Mouse (Mus musculus) C3H10T1/2 (cell line): ENCODE data around the gene Pex6. TPM values are rescaled to one million over a fixed set of nuclear protein-coding genes. Genes with fewer than 3 reads are reported as not detected.

Experiments used
- polyA plus RNA-seq, 2 experiments: library from polyadenylated mRNA; unstranded; fragments of >200 nt; fragmentation: generic; extraction: Trizol; gene quantifications; one replicate each; pipeline ENCODE4 v1.2.1; 2012; ENCODE audit warnings: missing spikeins in 2 of 2

Gene Pex6
- polyA plus RNA-seq: 10 to 100 TPM; 30.1 to 56.6 TPM

DNA sequence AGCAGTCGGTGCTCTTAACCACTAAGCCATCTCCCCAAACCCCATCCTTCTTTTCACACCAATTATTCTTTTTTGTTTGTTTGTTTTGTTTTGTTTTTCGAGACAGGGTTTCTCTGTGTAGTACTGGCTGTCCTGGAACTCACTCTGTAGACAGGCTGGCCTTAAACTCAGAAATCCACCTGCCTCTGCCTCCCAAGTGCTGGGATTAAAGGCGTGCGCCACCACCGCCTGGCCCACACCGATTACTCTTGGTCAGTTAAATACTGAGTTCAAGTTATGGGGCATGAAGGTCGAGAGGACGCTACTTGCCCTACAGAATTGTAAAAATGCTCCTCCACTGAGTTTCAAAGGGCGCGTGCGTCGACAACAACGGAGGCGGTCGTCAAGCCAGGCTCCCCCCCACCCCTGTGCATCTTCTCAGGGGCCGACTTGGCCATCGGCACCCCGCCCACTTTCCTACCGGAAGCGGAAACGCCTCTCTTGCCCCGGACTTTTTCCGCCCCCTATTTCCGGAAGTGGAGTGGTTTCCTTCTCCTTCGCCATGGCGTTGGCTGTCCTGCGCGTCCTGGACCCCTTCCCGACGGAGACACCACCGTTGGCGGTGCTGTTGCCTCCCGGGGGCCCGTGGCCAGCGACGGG lies at the start of gene Pex6:
TSS of gene Pex6 (plus strand) at position 505 of the 639 bp plus-strand sequence.

DNA sequence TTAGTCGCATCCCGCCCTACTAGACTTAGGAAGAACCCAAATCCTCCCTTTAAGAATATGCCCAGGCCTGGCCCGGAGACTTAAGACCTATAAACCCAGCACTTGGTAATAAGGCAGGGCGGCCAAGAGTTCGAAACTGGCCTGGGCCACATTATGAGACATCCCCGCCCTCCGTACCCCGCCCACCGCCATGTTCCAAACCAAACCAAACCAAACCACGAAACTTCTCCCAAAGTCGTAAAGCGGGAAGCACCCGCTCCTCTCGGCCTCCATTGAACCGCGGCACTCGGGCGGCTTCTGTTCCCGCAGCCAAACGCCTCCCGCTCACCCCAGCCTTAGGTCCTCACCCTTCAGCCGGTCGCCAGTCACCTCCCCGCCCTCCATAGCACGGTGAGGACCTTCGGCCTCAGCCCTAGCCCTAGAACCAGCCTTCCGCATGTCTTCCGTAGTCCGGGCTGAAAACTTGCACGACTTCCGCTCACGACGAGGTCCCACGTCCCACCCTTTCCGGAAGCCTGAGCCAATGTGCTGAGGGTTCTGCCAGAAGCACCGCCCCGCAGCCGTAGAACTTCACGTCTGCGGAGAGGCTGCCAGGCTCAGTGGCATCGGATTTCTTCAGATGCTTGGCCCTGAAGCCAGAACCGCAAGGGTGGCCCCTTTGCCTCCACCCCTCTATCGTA lies 37.3 kb upstream of the Pex6 start, which contains the start of gene Rrp36:
TSS of gene Rrp36 (minus strand) at position 503 of the 680 bp plus-strand sequence.

DNA sequence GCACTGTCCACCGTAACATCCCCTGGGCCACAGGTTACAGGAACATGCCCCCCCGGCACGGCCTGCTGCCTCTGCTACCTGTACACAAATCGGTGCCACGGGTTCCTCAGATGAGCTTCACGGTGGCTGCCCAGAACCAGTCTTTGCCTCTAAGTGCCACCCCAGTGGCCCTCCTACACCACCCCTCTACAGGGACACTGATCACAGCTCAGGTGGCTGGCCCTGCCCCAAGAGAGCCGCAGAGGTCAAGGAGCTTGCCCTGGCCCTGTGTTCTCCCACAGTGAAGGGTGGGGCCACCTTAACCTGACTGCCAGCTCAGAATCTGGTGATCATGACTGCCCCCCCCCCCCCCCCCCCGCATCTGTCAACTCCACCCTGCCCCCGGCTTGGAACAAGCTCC lies 32.8 kb upstream of the Pex6 start, which contains the start of gene Mea1:
TSS of gene Mea1 (plus strand) at position 378 of the 400 bp plus-strand sequence.

DNA sequence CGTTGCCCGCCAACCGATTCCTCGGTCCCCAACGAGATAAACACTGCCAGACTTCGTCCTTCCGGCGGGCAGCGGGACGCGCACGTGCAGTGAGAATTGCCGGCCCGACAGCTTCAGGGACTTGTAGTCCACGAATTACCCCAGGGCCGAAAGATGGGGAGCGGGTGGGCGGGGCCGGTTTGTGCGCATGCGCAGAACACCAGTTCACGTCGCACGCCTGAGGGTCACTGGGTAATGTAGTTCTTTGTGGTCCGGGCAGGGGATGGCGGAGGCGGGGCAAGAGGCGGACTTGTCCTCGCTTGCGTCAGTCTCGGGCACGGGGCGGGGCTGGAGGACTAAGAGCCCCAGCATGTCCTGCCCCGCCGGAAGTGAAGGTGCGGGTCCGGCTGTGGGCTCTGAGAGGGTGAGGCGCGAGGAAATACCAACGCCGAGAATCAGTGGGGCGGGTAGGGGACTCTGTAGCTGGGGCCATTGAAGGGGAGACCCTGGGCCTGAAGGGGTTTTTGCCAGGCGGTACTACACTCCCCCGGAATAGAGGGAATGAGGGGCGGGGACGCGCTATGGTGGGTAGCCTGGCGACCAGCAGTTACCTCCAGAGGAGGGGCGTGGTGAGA lies 30.4 kb upstream of the Pex6 start, which contains the start of gene Klhdc3:
TSS of gene Klhdc3 (minus strand) at position 155 of the 614 bp plus-strand sequence.

DNA sequence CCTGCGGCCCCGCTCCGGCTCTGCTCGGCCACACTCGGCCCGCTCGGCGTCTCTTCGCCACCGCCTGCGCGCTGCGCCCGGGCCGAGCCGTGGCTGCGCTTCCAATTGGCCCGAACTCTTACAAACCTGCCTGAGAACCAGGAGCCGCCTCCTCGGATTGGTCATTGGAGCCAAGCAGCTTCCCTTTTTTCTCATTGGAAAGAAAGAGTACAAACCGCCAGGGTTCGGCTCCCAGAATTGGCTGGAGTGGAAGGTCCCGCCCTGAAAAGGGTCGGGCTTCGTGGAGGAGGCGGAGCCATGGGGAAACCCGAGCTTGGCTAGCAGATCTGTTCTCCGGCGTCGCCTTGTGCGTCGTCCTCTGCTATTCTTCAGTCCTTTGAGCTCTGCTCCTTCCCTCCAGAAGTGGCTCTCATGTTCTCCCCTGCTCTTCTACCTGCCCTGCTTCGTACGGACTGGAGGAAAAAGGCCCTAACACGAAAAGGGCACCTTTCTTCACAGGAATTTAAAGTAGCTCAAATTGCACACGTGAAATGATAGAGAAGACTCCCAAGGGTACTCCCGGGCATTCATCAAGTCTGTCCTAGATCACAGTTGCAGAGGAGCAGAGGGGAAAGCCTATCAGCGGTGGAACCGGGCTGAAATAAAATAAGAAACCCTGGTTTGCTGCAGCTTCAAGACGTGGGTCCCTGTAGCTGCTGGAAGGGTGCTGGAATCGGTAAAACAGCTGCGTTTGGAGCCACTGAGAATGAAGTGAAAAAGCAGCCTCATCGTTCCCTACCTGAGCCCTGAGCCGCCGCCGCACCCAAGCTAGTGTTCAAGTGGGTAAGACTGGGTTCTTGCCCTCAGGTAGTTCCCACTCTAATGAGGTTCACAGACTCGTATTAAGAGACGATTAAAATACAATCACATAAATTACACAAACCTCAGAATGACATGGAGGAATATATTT lies 6.1 kb upstream of the Pex6 start, which contains the start of gene Ppp2r5d:
TSS of gene Ppp2r5d (minus strand) at position 225 of the 949 bp plus-strand sequence.

DNA sequence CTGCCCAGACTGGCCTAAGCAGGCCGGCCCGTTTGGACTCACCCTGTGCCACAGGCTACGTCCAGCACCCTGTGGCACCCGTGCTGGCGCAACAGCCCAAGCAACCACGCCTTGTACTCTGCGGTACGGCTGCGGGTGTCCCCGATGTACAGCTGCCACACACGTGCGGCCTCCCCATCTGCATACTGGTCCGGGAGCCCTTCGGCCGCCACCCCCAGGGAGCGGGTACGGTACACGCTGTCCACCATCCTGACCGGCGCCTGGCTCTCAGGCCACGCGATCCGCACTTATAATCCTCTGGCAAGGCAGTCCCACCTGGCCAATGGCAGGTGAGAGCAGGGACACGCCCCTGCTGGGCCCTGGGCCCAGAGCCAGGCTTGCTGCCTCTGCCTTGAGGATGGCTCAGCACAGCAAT lies 17.6 kb downstream of the Pex6 start, which contains the start of gene Gnmt:
TSS of gene Gnmt (minus strand) at position 265 of the 415 bp plus-strand sequence.

DNA sequence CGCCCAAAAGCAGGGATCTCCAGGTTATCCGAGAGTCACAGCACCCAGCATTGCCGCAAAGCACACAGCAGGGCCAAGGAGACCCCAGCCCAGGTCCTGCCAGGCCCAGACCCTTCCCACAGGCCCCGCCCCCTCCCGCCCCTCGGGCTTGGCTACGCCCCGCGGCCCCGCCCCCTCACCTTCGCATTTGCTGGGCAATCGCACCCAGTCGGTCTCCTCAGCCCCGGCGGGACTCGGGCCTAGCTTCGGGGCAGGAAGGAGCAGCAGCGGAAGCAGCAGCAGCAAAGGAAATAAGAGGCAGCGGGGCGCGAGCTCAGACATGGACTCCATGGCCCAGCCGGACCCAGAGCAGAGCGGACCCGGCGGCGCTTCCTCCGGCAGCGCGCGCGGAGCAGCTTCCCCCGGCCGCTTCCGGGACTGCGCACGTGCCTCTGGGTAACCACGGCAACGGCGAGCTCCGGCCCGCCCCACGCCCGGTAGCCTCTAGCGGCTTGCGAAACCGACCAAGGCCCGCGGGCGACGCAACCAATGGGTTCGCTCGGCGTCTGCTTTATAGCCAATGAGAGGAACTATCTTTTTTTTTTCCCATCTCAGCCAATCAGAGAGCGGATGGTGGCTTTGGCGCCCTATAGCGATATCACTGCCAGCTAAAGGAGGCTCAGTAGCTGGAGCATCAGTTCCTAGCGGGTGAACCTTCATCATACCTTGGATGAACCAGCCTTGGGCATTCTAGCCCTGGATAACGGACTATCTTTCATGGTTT lies 40.7 kb downstream of the Pex6 start, which contains the start of gene Cnpy3:
TSS of gene Cnpy3 (minus strand) at position 421 of the 763 bp plus-strand sequence.

DNA sequence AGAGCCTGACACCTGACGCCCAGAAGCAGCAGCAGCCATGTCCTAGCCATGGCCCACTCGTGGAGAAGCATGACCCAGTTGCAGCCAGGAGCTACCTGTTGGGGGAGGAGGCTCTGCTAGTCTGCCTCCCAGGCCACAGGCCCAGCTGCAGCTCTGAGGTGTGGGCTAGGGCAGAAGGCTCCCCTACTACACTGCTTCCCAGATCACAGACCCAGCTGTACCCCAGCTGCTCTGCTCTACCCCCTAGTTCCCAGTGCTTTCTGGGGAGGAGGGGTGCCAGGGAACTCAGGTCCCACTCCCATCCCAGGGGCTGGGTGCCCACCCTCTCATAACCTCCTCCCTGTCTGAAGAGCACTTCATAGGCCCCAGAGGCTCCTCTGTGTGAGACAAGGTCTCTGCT lies 52.3 kb downstream of the Pex6 start, which contains the start of gene Ptcra:
TSS of gene Ptcra (minus strand) at position 169 of the 400 bp plus-strand sequence.

DNA sequence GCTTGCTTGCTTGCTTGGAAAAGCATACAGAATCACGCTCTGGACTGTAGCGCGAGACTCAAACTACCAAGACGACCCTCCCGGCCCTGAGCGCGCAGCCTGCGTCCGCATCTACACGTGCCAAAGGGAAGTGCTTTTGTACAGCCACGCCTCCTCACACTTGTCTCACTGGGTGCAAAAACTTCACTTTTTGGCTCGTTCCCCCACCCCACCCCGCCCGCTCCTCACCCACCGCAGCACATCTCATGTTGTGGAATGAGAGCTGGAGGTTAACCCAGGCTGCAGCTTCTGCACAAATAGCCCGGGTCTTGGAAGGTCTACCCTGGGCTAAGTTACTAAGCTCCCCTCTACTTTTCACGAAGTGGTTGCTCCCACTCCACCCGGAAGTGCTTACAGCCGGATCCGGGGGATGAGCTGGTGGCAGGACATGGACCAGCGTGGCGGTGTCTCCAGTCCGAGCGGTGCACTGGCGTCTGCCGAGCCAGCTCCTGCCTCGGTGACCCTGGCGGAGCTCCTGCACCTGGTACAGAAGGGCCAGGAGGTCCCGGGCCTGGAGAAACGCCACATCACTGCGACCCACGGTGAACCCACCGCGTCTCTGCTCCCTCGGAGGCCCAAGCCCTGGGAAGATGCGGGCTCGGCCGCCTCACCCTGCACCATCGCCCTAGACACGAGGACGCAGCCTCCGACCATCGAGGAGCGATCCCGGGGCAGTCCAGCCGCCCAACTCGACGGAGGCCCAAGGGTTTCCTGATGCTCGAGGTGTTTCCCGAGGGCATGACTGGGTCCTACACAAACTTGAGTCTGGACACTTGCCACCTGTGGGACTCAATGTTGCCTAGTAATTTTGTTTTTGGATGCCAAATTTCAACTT lies 61.4 kb downstream of the Pex6 start, which contains the start of gene 2310039H08Rik:
TSS of gene 2310039H08Rik (plus strand) at position 232 of the 874 bp plus-strand sequence.

Other genes starting within 250 kb of the Pex6 start
- not detected for gene Ttbk1, start 223.8 kb upstream of the Pex6 start, polyA plus RNA-seq
- gene Dnph1, start 214.8 kb upstream of the Pex6 start, polyA plus RNA-seq: 100 to 1,000 TPM in 1 of 2 experiments, 10 to 100 TPM in 1; 39.0 to 100 TPM
- under 1 TPM; 0.07 to 0.85 TPM for gene Cul9, start 165.1 kb upstream of the Pex6 start, polyA plus RNA-seq
- gene Srf, start 155.3 kb upstream of the Pex6 start, polyA plus RNA-seq: 10 to 100 TPM; 32.8 to 34.6 TPM
- gene Ptk7, start 82.0 kb upstream of the Pex6 start, polyA plus RNA-seq: 1 to 10 TPM in 1 of 2 experiments, under 1 TPM in 1; 0.82 to 7.0 TPM
- gene Klc4, start 65.4 kb upstream of the Pex6 start, polyA plus RNA-seq: 10 to 100 TPM in 1 of 2 experiments, 1 to 10 TPM in 1; 6.4 to 23.3 TPM
- gene Mrpl2, start 65.2 kb upstream of the Pex6 start, polyA plus RNA-seq: 100 to 1,000 TPM; 127 to 324 TPM
- 100 to 1,000 TPM in 1 of 2 experiments, 10 to 100 TPM in 1; 73.7 to 172 TPM for gene Cul7, start 61.1 kb upstream of the Pex6 start, polyA plus RNA-seq
- 10 to 100 TPM; 30.8 to 53.1 TPM for gene Rrp36, start 37.1 kb upstream of the Pex6 start, polyA plus RNA-seq
- 100 to 1,000 TPM; 206 to 222 TPM for gene Mea1, start 32.7 kb upstream of the Pex6 start, polyA plus RNA-seq
- 100 to 1,000 TPM in 1 of 2 experiments, 10 to 100 TPM in 1; 71.0 to 103 TPM for gene Klhdc3, start 30.5 kb upstream of the Pex6 start, polyA plus RNA-seq
- 100 to 1,000 TPM in 1 of 2 experiments, 10 to 100 TPM in 1; 79.4 to 109 TPM for gene Ppp2r5d, start 6.4 kb upstream of the Pex6 start, polyA plus RNA-seq
- gene Gnmt, start 17.7 kb downstream of the Pex6 start, polyA plus RNA-seq: under 1 TPM; 0.30 to 0.38 TPM
- 10 to 100 TPM; 64.8 to 76.8 TPM for gene Cnpy3, start 40.8 kb downstream of the Pex6 start, polyA plus RNA-seq
- gene Ptcra, start 52.2 kb downstream of the Pex6 start, polyA plus RNA-seq: under 1 TPM; 0.07 to 0.11 TPM
- 100 to 1,000 TPM; 116 to 123 TPM for gene 2310039H08Rik, start 61.2 kb downstream of the Pex6 start, polyA plus RNA-seq
- gene Rpl7l1, start 71.2 kb downstream of the Pex6 start, polyA plus RNA-seq: 10 to 100 TPM; 34.7 to 71.1 TPM
- gene Bicral, start 147.0 kb downstream of the Pex6 start, polyA plus RNA-seq: 1 to 10 TPM in 1 of 2 experiments, under 1 TPM in 1; 0.28 to 7.2 TPM
- 10 to 100 TPM; 51.3 to 59.2 TPM for gene Tbcc, start 179.2 kb downstream of the Pex6 start, polyA plus RNA-seq
- under 1 TPM in 1 of 2 experiments, not detected in 1; 0.02 TPM for gene Prph2, start 199.0 kb downstream of the Pex6 start, polyA plus RNA-seq